Mouse (Mus musculus) ovary, adult 18-20 months (tissue): ENCODE data around the gene Cdca7.
A peak's percentile ranks its signal among the peaks of the same experiment; 100 is the strongest.

Experiments
- DNase-seq: peaks from one replicate; pipeline ENCODE4 v3.0.0; 2022; ENCODE audit warnings: low spot score, mixed read lengths

Gene Cdca7

GRCm38 (mm10) chr2:72491650-72492049 is 15.7 kb downstream of the Cdca7 start:
- no peak for DNase-seq

GRCm38 (mm10) chr2:72493039-72493438 is 17.1 kb downstream of the Cdca7 start:
- no peak for DNase-seq

- no peak for DNase-seq
Measured at GRCm38 (mm10) chr2:72499074-72499721, 23.2 kb downstream of the Cdca7 start.

DNA sequence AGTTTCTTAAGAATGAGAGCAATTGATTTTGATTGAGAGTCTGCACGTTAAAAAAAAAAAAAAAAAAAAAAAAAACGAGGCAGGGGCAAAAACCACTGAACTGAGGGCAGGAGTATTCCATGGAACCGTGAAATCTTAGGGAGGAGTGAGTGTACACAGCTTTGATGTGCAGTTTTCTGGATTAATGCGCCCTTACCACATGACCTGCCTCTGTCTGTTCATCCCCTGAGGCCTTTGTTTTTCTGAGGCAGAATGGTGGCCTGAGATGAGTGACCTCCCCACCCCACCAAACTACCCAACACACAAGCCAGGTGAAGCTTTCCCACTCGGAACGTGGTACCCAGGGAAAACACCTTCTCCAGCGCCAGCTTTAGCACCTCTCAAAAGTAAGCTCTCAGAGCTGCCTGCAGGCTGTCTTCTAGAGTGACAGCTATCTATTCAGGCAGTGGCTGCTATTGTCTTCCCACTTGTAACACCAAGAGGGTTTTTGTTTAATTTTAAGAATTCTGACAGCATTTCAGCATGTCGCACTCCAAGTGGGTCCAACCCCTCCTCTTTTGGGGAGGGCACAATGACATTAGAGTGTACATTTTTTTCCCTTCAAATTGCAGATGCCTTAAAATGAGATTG is 23.9 kb downstream of the Cdca7 start:
- no peak for DNase-seq

DNA sequence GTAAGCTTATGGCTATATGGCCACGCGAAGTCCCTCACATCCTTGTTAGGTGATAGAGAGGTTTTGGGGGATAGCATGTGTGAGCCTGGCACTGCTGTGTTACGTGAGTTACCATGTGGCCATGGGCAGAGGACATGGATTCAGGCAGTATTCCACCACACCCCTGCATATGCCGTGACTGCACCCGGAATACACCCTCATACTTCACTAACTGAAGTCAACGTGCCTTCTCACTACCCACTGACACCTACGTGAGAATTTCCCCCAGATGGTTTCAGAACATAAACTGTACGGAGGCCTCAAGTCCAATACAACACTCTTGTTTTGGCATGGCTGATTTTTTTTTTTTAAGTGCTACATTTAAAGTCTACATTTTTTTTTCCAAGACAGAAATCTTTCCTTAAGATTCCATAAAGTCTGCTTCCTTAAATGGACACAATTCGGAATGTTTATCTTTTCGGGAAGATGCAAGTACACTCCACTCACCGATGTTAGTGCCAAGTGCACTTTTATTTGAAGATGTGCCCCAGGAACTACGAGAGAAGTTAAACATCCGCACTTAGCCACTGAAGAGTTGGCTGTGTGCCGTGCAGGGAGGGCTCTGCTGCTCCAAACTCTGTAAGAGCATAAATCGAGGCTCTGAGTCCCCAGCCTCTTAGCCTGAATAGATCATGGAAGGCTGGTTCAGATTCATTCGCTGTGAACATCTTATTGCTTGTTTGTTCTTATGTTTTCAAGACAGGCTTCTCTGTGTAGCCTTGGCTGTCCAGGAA is 26.3 kb downstream of the Cdca7 start:
- DNase-seq = no peak

- no peak for DNase-seq
Measured at GRCm38 (mm10) chr2:72503646-72504045, 27.7 kb downstream of the Cdca7 start.

DNA sequence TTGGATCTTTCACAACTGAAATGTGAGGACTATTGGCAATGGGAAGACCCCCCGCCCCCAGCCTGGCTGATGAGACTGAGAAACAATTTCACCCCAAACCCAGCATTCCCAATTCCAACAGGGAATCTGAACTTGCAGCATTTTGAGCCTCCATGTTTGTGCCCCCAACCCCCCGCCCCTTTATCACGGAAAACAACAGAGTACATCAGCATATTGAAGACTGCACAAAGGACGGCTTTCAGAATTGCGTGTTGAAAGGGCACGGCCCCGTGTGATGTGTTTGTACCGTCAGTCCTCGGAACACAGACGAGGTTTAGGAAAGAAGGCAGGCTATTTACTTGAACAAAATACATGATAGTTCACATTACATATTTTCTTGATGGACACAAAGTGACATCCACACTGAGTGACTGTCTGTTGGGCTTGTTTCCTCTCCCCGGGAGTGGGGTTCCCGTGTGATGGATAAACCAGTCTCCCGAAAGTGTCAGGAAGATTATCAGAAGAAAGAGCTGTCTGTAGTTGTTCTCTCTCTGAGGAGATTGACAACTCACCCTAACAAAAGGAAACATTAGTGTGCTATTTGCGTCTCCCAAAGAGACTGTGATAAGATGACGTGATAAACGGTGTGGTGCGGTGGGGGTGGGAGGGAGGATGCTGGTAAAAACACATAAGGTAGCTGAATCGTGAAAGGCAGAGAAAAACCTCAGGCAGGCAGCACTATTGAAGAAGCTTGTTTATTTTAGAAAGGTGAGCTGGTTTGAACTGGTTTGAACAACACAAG is 32.1 kb downstream of the Cdca7 start:
- no peak for DNase-seq

DNA sequence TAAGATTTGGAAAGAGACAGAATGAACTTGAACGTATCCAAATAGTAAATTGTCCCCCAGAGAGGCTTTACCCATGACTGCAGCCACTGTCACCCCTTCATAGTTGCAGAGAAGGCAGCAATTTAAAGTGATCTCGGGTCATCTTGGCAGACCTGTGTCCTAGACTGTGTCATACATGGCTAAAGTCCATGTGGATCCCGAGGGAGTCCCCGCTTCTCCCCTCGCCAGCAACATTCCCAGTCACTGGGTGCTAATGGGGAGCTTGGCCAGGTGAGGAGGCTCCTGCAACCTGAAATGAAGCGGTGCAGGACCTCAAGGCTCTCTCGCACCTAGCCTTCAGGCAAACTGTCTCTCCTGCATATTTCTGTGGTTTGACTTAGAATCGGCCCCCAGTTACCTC is 32.9 kb downstream of the Cdca7 start:
- no peak for DNase-seq

DNA sequence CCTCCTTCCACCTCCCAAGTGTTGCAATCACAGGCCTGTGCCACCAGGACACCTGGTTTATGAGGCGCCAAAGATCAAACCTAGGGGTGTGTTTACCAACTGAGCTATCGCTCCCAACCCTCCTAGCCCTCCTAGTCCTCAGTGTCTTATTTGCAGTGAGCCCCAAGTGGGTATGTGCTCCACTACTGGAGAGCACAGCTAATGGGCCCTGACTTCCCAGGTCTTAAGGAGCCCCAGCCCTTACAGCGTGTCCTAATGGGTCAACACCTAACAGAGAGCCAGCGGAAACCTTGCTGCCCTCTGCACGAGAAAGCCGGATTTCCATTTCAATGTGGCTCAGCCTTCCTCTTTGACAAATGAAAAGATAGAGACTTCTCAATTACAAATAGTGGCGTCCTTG is 39.6 kb downstream of the Cdca7 start:
- no peak for DNase-seq

DNA sequence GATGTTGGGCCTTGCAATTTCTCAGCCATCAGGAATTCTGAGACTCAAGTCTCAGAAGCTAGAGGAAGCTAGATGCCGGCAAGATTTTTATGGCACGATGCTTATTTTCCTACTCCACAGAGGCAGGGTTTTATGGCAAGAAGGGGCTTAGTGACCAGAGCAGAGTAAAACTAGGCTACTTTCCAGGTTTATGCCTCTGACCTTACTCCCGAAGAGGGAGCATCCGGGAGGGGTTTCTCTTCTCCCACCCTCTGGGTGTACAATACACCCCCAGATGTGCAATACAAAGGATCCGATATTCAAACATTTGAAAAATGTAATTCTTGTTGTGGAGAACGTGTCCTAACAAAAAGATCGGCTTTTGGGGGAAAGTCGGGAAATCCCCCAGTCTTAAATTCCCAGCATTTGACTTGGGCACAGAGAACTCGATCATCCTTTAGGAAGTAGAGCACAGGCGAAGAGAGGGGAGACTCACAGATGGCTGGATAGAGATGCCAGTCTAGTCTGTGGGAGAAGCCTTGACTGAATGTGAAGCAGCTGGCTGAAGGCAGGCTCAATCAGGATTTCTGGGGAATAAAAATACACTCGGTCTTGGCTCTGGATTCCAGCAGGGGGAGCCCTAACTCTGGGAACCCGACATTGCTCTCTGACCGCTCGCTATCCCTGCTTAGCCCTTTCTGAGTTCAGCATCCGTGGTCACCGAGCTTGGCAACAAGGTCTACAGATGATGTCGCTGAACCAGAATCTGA is 40.2 kb downstream of the Cdca7 start:
- DNase-seq = peak; percentile 48

GRCm38 (mm10) chr2:72516720-72517089 is 40.7 kb downstream of the Cdca7 start:
- DNase-seq = no peak

- no peak for DNase-seq
Measured at GRCm38 (mm10) chr2:72524022-72524421, 48.1 kb downstream of the Cdca7 start.

DNA sequence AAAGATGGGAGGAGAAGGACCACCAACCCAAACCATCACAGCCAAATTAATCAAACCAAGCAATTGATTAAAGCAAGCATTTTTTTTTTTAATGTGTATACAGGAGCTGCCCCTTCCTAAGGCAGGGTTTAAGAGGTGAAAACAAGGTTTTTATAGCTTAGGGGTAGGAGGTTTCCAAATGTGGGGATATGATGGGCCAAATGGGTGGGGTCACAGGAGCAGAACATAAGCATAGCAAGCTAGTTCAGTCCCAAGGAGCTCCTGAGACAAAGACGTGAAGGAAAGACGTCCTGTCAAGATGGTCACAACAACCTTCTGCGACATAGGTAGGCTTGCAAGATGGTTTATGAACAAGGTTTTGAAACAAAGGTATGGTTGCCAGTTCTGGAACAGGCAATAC is 49.6 kb downstream of the Cdca7 start:
- DNase-seq = no peak

- DNase-seq = no peak
Measured at GRCm38 (mm10) chr2:72529026-72529357, 53.0 kb downstream of the Cdca7 start.

GRCm38 (mm10) chr2:72529358-72530319 is 53.7 kb downstream of the Cdca7 start:
- DNase-seq = no peak

DNA sequence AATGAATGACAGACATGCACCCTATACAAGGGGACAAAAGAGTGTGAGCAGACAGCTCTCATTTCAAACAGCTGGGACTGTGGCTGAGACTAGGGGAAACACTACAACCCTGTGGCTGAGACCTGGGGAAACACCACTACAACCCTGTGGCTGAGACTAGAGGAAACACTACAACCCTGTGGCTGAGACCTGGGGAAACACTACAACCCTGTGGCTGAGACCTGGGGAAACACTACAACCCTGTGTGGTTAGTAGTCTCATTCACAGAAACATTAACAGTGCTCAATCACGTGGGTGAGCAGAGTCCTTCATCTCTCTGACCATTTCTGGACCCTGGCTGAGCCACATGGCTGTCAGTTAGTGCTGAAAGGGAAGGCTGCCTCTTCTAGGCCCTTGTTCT is 59.9 kb downstream of the Cdca7 start:
- no peak for DNase-seq
